Mouse (Mus musculus) neural tube, embryonic 12.5 days (tissue): ENCODE measurements around the gene Usf3. TPM values are rescaled to one million over a fixed set of nuclear protein-coding genes. Genes with fewer than 3 reads are reported as not detected.

Experiments used
- ATAC-seq: fragments of 200-750 bp; cut with Nextera tagmentation; 2 replicates; pipeline ENCODE4 v1.8.0; 2017; ENCODE audit warnings: low read depth, mild to moderate bottlenecking, moderate TSS enrichment, moderate library complexity; ENCODE audit not compliant: low FRiP score
- H3K27ac ChIP-seq: fragments of 300-500 bp; sonication (generic); 2 replicates; pipeline ENCODE4 v1.5.1; 2016
- H3K27me3 ChIP-seq: fragments of 300-500 bp; sonication (generic); replicated peaks from 2 replicates; pipeline ENCODE4 v1.6.1; 2016; ENCODE audit warnings: mild to moderate bottlenecking
- H3K36me3 ChIP-seq: fragments of 300-500 bp; sonication (generic); 2 replicates; pipeline ENCODE4 v1.6.1; 2016; ENCODE audit warnings: mild to moderate bottlenecking
- H3K4me1 ChIP-seq: fragments of 300-500 bp; sonication (generic); 2 replicates; pipeline ENCODE4 v1.6.1; 2016
- H3K4me2 ChIP-seq: fragments of 300-500 bp; sonication (generic); replicated peaks from 2 replicates; pipeline ENCODE4 v1.6.1; 2016; ENCODE audit warnings: mild to moderate bottlenecking
- H3K4me3 ChIP-seq: fragments of 300-500 bp; sonication (generic); 2 replicates; pipeline ENCODE4 v1.5.1; 2016
- H3K9ac ChIP-seq: fragments of 300-500 bp; sonication (generic); 2 replicates; pipeline ENCODE4 v1.6.1; 2016; ENCODE audit warnings: mild to moderate bottlenecking
- H3K9me3 ChIP-seq: fragments of 300-500 bp; sonication (generic); 2 replicates; pipeline ENCODE4 v1.6.1; 2016; ENCODE audit warnings: mild to moderate bottlenecking
- WGBS: fragments of 180-500 bp; shearing (Covaris S2); methylation state at CpG from one replicate; pipeline ENCODE4 v1.1.7; 2016; 5-methylcytosine and 5-hydroxymethylcytosine counted together
- polyA plus RNA-seq: library from polyadenylated mRNA; unstranded; fragments of >200 nt; fragmentation: Nextera tagmentation; extraction: Ambion mirVana; gene quantifications from 2 replicates; pipeline ENCODE4 v1.2.1, GENCODE M21; 2016

The Usf3 gene
- polyA plus RNA-seq, 1 experiment from 2014 or later: 3.3 TPM

DNA sequence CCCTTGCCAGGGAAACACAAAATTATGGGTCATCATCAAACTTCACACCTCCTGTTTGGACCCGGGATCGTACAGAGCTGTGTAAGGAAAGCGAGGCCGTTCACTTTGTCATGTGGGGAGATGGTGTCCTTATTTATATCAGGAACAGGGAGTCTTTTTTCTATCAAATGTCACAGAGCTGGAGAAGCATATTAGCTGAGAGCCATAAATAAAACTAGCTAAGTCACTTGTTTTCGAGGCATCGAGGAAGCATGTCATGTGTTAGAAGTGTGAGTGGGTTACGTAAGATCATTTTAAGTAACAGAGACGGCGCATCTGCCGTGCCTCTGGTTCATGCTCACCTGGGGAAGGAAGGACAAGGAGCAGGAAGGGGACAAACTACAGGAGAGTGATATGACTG is 76.9 kb downstream of the Usf3 start:
- H3K27ac ChIP-seq: no peak overlapping the region
- 92% methylated on average over 10 of the region's 10 CpGs for WGBS
- no peak for ATAC-seq

DNA sequence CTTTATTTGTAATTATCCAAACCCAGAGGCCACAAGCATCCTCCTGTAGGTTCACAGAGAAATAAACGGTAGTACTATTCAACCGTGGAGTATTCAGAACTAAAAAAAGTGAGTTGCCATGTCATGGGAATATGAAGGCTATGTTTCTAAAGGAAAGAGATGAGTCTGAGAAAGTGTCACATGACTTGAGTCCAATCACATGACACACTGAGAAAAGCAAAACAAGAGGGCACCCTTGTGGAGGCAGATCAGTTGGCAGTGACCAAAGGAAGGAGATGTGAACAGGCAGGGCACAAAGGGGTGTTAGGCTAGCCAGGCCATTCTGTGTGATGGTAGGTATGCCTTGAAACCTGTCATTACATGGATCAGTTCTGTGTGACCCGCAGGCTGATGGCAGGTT is 79.7 kb downstream of the Usf3 start:
- Histone ChIP-seq H3K36me3 (no peaks in the 10 kb centered on the region), H3K27ac (no peak overlapping the region), H3K9me3 (no peaks in the 10 kb centered on the region), H3K9ac (no peak overlapping the region), H3K27me3 (no peaks in the 10 kb centered on the region), H3K4me3 (no peak overlapping the region), H3K4me2 (no peak overlapping the region), H3K4me1 (no peaks in the 10 kb centered on the region)
- WGBS: 93% methylated on average over 3 of the region's 3 CpGs
- no peak for ATAC-seq

More for the DNA sequence above, 76.9 kb downstream of the Usf3 start:
- no peaks in the 10 kb centered on the region for H3K4me1 ChIP-seq
- H3K4me3 ChIP-seq: no peak overlapping the region
- no peaks in the 10 kb centered on the region for H3K27me3 ChIP-seq
- H3K4me2 ChIP-seq: no peak overlapping the region
- no peaks in the 10 kb centered on the region for H3K9me3 ChIP-seq
- no peak overlapping the region for H3K9ac ChIP-seq
- no peaks in the 10 kb centered on the region for H3K36me3 ChIP-seq

DNA sequence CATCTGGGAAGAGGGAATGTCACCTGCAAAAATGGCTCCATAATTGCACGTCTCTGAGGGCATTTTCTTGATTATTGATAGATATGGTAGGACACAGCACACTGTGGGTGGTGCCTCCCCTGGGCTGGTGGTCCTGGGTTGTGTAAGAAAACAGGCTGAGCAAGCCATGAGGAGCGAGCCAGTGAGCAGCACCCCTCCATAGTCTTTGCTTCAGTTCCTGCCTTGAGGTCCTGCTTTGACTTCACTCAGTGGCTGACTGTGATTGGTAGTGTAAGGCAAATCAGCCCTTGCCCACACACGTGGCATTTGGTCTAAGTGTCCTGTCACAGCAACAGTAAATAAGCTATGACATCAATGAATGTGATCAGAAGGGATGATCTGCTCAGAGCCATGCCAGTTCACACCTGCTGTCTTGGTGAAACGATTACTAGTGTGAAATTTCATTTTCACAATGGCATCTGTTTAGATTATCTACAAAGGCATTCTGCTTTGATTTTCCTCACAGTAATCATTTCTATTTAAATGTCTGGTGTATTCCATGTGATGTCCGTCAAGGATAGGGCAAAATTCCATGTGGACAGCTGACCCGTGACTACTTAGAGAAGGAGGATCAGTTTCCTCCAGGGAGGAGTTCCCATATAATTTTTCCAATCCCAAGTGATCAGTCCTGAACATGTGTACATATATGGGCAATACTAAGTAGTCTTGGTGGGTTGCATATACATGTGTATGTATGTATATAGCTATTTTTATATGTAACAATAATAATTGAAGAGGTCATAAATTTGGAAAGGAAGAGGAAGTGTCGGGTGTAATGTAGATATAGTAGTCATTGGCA is 81.0 kb downstream of the Usf3 start:
- no peaks in the 10 kb centered on the region for H3K9me3 ChIP-seq
- H3K4me1 ChIP-seq: no peaks in the 10 kb centered on the region
- H3K27ac ChIP-seq: no peak overlapping the region
- no peak for ATAC-seq
- 79% methylated on average over 7 of the region's 7 CpGs for WGBS
- no peaks in the 10 kb centered on the region for H3K27me3 ChIP-seq
- H3K9ac ChIP-seq: no peak overlapping the region
- no peak overlapping the region for H3K4me2 ChIP-seq
- H3K36me3 ChIP-seq: no peaks in the 10 kb centered on the region
- no peak overlapping the region for H3K4me3 ChIP-seq

DNA sequence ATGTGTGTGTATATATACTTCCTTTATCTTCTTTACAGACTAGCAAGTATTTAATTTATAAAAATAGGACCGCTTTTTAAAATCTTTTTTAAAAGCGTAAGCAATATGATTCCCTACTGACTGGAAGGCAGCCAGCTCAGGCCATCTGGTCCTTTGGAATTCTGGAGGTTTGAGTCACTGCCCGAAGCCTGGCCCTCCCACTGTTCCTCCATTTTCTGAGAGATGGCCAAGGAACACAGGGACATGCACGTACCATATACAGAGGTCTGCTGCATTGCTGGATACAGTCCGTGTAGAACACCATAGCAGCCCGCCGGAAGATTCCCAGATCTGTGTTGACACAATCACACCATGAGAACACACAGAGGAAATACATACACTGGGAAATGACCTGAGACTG is 81.7 kb downstream of the Usf3 start:
- H3K4me2 ChIP-seq: no peak overlapping the region
- H3K9me3 ChIP-seq: no peaks in the 10 kb centered on the region
- H3K27ac ChIP-seq: no peak overlapping the region
- H3K27me3 ChIP-seq: no peaks in the 10 kb centered on the region
- H3K9ac ChIP-seq: no peak overlapping the region
- no peaks in the 10 kb centered on the region for H3K36me3 ChIP-seq
- 81% methylated on average over 7 of the region's 7 CpGs for WGBS
- no peak overlapping the region for H3K4me3 ChIP-seq
- H3K4me1 ChIP-seq: no peaks in the 10 kb centered on the region
- no peak for ATAC-seq

DNA sequence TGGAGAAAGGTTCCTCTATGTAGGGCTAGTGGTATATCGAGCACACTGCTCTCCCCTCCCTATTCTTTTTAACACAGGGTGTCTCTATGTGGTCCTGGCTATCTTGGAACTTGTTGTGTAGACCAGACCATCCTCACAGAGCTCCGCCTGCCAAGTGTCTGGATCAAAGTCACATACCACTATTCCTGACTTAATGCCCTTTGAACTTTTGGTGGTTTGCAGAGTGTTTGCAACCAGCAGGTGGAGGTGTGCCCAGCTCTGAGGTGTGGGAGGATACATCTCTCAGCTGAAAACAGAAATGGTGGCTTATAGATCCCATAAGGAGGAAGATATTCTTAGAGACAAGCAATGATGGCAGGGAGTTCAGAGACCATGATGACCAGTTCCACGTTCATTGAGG is 84.4 kb downstream of the Usf3 start:
- no peak overlapping the region for H3K9ac ChIP-seq
- H3K36me3 ChIP-seq: no peaks in the 10 kb centered on the region
- no peaks in the 10 kb centered on the region for H3K9me3 ChIP-seq
- no peak for ATAC-seq
- no peak overlapping the region for H3K27ac ChIP-seq
- no peaks in the 10 kb centered on the region for H3K27me3 ChIP-seq
- no peak overlapping the region for H3K4me3 ChIP-seq
- 89% methylated on average over 3 of the region's 3 CpGs for WGBS
- no peak overlapping the region for H3K4me2 ChIP-seq
- no peaks in the 10 kb centered on the region for H3K4me1 ChIP-seq

DNA sequence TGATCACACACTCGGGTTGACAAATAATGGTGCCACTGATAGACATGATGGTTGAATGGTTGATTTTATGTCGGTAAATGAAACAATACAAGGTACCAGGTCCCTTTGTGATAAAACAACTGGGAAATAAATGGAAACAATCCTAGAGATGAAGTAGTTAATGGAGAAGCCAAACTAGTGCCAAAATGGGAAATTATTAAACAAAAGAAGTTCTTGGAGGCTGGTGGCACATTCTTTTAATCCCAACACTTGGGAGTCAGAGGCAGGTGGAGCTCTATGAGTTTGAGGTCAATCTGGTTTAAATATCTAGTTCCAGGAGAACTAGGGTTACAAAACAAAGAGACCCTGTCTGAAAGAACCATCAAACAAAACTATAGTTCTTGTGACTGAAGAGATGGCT is 91.9 kb downstream of the Usf3 start:
- H3K9me3 ChIP-seq: no peaks in the 10 kb centered on the region
- no peaks in the 10 kb centered on the region for H3K27me3 ChIP-seq
- no peak overlapping the region for H3K27ac ChIP-seq
- H3K4me1 ChIP-seq: no peaks in the 10 kb centered on the region
- 55% methylated on average over 2 of the region's 2 CpGs for WGBS
- no peak overlapping the region for H3K4me2 ChIP-seq
- no peak overlapping the region for H3K9ac ChIP-seq
- no peak for ATAC-seq
- no peak overlapping the region for H3K4me3 ChIP-seq
- H3K36me3 ChIP-seq: no peaks in the 10 kb centered on the region

DNA sequence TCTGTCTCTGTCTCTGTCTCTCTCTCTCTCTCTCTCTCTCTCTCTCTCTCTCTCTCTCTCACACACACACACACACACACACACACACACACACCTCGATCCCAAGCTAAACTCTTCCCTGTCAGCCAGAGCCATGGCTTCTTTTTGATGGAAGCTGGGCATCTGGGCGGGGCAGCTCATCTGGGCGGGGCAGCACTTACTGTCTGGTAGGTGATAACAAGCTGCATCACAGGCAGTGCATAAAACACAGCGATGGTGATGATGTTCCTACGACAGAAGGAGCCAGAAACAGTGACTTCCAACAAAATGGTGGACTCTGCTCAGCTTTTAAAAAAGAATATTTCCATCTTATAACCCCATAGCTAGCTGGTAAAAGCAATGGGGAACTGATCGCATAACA is 92.5 kb downstream of the Usf3 start:
- no peak overlapping the region for H3K4me2 ChIP-seq
- WGBS: 88% methylated on average over 6 of the region's 6 CpGs

DNA sequence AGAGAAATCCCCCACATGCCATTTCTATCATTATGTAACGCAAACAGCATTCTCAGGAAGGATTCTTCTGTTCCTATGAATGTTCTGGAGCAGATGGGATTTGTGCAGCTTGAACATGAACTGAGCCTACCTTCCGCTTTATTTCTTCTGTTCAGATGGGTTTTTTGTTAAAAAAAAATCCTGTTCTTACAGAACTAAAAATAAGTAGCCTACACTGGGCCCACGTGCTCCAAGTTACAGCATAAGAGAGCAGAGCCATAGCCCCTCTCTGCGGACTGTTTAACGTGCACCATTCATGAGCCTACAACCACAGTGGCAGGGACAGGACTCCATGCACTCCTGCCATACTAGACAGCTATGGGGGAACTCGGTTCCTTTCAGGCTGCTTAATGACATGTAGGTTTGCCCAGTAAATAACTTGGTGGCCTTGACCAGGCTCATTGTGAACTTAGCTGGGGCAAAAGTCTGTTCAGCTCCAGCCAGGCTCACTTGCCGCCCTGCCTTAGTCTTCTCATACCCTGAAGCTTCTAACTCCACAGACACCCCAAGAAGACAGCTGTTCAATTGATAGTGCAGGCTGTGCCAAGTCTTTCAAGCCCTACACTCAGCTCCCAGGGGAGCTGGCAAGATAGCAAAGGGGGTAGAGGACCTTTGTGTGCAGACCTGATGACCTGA is 95.6 kb downstream of the Usf3 start:
- no peaks in the 10 kb centered on the region for H3K4me1 ChIP-seq
- H3K36me3 ChIP-seq: no peaks in the 10 kb centered on the region
- no peaks in the 10 kb centered on the region for H3K27me3 ChIP-seq
- no peak for ATAC-seq
- WGBS: 87% methylated on average over 7 of the region's 7 CpGs
- H3K9ac ChIP-seq: no peak overlapping the region
- H3K4me3 ChIP-seq: no peak overlapping the region
- no peak overlapping the region for H3K27ac ChIP-seq
- no peaks in the 10 kb centered on the region for H3K9me3 ChIP-seq
- H3K4me2 ChIP-seq: no peak overlapping the region

More for the DNA sequence above, 92.5 kb downstream of the Usf3 start:
- Histone ChIP-seq H3K36me3 (no peaks in the 10 kb centered on the region), H3K9me3 (no peaks in the 10 kb centered on the region), H3K9ac (no peak overlapping the region), H3K27ac (no peak overlapping the region), H3K27me3 (no peaks in the 10 kb centered on the region), H3K4me3 (no peak overlapping the region), H3K4me1 (no peaks in the 10 kb centered on the region)
- no peak for ATAC-seq

DNA sequence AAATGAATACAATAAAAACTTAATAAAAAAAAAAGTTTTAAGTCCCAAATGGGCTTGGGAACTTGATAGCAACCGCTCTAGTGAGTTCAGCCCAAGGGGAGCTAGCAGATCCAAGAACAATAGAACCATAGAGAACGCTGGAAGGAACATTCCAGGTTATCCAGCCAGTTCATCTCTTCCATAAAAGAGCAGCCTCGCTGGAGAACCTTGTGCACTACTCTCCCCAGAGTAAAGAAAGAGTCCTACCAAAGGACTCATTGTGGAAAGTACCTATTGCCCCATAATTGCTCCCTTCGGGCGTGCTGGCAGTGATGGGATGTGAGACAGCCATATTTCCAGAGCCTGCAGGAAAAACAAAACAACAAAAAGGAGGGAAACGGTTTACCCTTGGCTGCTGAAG is 96.5 kb downstream of the Usf3 start:
- no peaks in the 10 kb centered on the region for H3K4me1 ChIP-seq
- H3K9ac ChIP-seq: no peak overlapping the region
- no peak overlapping the region for H3K4me2 ChIP-seq
- H3K4me3 ChIP-seq: no peak overlapping the region
- H3K9me3 ChIP-seq: no peaks in the 10 kb centered on the region
- no peaks in the 10 kb centered on the region for H3K27me3 ChIP-seq
- ATAC-seq: no peak
- WGBS: 64% methylated on average over 6 of the region's 6 CpGs
- no peaks in the 10 kb centered on the region for H3K36me3 ChIP-seq
- H3K27ac ChIP-seq: no peak overlapping the region

DNA sequence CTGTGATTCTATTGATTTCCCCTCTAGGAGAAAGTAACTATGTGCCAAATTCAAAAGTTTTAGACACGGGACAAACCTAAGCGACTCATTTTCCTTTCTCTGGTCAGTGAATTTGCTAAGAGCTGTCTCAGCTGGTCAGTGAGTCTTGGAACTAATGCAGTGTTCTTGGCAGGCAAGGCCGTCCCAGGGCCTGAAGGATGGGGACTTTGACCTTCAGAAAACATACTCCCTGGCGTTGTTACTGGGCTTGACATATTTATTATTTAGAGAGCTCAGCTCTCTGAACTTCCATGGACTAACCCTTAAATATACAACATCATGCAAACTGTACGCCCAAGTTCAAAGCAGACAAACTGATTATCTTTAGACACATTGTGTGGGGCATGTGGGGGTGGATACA is 97.6 kb downstream of the Usf3 start:
- H3K9ac ChIP-seq: no peak overlapping the region
- H3K4me1 ChIP-seq: no peaks in the 10 kb centered on the region
- H3K9me3 ChIP-seq: no peaks in the 10 kb centered on the region
- no peaks in the 10 kb centered on the region for H3K36me3 ChIP-seq
- WGBS: 81% methylated on average over 5 of the region's 5 CpGs
- no peaks in the 10 kb centered on the region for H3K27me3 ChIP-seq
- no peak overlapping the region for H3K4me3 ChIP-seq
- no peak overlapping the region for H3K27ac ChIP-seq
- no peak overlapping the region for H3K4me2 ChIP-seq
- no peak for ATAC-seq

DNA sequence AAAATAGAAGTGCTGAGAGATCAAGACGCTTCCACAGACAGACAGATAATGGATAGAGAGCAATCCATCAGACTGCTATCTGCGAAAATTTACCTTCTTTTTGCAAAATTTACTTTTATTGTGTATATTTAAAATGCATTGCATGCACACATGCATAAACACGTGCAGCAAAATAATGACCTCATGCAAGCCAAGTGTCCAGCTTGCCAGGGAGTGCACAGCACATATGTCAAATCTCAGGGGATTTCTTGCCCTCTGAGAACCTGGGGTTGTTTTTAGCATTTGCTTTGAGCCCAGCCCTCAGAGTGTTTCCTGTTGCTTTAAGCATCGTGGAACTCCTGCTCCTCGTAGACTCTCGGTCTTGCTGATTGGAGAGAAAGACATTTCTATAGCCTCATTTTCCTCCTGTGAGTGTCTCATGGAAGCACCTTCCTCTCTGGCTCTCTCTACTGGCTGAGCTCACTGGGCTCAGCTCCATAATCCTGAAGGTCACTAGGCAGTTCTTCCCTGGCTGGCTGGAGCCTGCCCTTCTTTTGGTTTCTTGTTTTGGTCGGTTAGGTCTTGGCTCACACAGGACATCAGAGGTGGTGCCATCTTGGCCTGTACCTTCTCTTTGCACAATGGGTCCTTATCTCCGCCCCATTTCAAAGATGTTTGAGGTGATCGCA is 98.5 kb downstream of the Usf3 start:
- H3K4me2 ChIP-seq: no peak overlapping the region
- H3K4me3 ChIP-seq: no peak overlapping the region
- no peak overlapping the region for H3K9ac ChIP-seq
- no peaks in the 10 kb centered on the region for H3K9me3 ChIP-seq
- no peak for ATAC-seq
- H3K27ac ChIP-seq: no peak overlapping the region
- no peaks in the 10 kb centered on the region for H3K27me3 ChIP-seq
- H3K36me3 ChIP-seq: no peaks in the 10 kb centered on the region
- H3K4me1 ChIP-seq: no peaks in the 10 kb centered on the region
- WGBS: 78% methylated on average over 9 of the region's 9 CpGs
